Comparison of ENCODE assay signal across 13 mouse cellular contexts in genomic region chr5:45173035-45173755, GRCm38 (mm10).
A peak's percentile ranks its signal among the peaks of the same experiment; 100 is the strongest.
DNase-seq lines count a peak whose midpoint lies in the region; ATAC-seq and TF ChIP-seq lines count a peak whose summit lies in the region.
"Had no signal": no experiment of that assay in that cellular context is flagged by ENCODE, and none has a peak within 500 bp of the region (broad histone marks: within the 10 kb centered on the region; RNA-seq: fewer than 3 reads in every experiment).

No protein-coding gene starts in this region.

- 51% methylated on average over 8 of the region's 8 CpGs for WGBS in midbrain, embryonic 14.5 days
- 66% methylated on average over 8 of the region's 8 CpGs for WGBS in midbrain, embryonic 11.5 days
- WGBS in forebrain, embryonic 15.5 days: 8% methylated on average over 8 of the region's 8 CpGs

- H3K4me1 ChIP-seq in midbrain, embryonic 14.5 days (ENCODE audit: control insufficient read depth, insufficient read depth, low read length): no peaks in the 10 kb centered on the region
- H3K4me1 ChIP-seq in midbrain, embryonic 11.5 days (ENCODE audit: control insufficient read depth, insufficient read depth, low read length): no peaks in the 10 kb centered on the region
- peaks cover 14% of the 10 kb centered on the region for H3K4me1 ChIP-seq in forebrain, embryonic 15.5 days

- no peak overlapping the region for H3K27ac ChIP-seq in midbrain, embryonic 14.5 days (replicated peaks; ENCODE audit: low read depth, low read length)
- H3K27ac ChIP-seq in midbrain, embryonic 11.5 days (ENCODE audit: low read depth, low read length): no peak overlapping the region
- 0 out of 2 replicates have a peak overlapping the region, but pooled peaks have one; percentile 12 for H3K27ac ChIP-seq in forebrain, embryonic 15.5 days (replicated peaks)
- H3K27ac ChIP-seq: limb, embryonic 13.5 days had no signal

- H3K36me3 ChIP-seq in midbrain, embryonic 14.5 days (ENCODE audit: control insufficient read depth, insufficient read depth, low read length): no peaks in the 10 kb centered on the region
- no peaks in the 10 kb centered on the region for H3K36me3 ChIP-seq in midbrain, embryonic 11.5 days (ENCODE audit: control insufficient read depth, insufficient read depth, low read length)
- H3K36me3 ChIP-seq in forebrain, embryonic 15.5 days: no peaks in the 10 kb centered on the region
- no peaks in the 10 kb centered on the region for H3K36me3 ChIP-seq in myocyte (ENCODE audit: control insufficient read depth, insufficient read depth)
- H3K36me3 ChIP-seq: limb, embryonic 13.5 days had no signal

- H3K4me3 ChIP-seq in midbrain, embryonic 14.5 days (replicated peaks; ENCODE audit: low read depth, low read length): no peak overlapping the region
- no peak overlapping the region for H3K4me3 ChIP-seq in midbrain, embryonic 11.5 days (ENCODE audit: low read depth, low read length)
- no peak overlapping the region for H3K4me3 ChIP-seq in forebrain, embryonic 15.5 days
- H3K4me3 ChIP-seq in myocyte: no peak overlapping the region
- H3K4me3 ChIP-seq: erythroblast, embryonic 14.5 days; limb, embryonic 13.5 days had no signal

- no peak for TF ChIP-seq POLR2A in myocyte (IDR thresholded peaks at IDR 0.05; ENCODE audit: insufficient read length, low read depth)

- H3K4me2 ChIP-seq in midbrain, embryonic 14.5 days (ENCODE audit: low read length): no peak overlapping the region
- H3K4me2 ChIP-seq in midbrain, embryonic 11.5 days: no peak overlapping the region
- peak overlapping the region; percentile 23 for H3K4me2 ChIP-seq in forebrain, embryonic 15.5 days (replicated peaks)
- peak overlapping the region; percentile 57 for H3K4me2 ChIP-seq in myocyte (ENCODE audit: low read depth)
- H3K4me2 ChIP-seq: limb, embryonic 13.5 days had no signal

- 0 out of 2 replicates have a peak, but pooled peaks have one; percentile 17 for ATAC-seq in midbrain, embryonic 14.5 days (ENCODE audit: low FRiP score, low TSS enrichment)
- ATAC-seq in midbrain, embryonic 11.5 days (ENCODE audit: low FRiP score): no peak
- peak; percentile 76 for ATAC-seq in forebrain, embryonic 15.5 days (replicated peaks)
- ATAC-seq in megakaryocyte-erythroid progenitor cell, adult 5-6 weeks (replicated peaks; ENCODE audit: low FRiP score, low TSS enrichment, poor library complexity, severe bottlenecking): no peak
- ATAC-seq: Patski had no signal

- H3K9me3 ChIP-seq in midbrain, embryonic 14.5 days (ENCODE audit: control insufficient read depth, low read length): no peaks in the 10 kb centered on the region
- H3K9me3 ChIP-seq in midbrain, embryonic 11.5 days (ENCODE audit: control insufficient read depth, low read length): no peaks in the 10 kb centered on the region
- no peaks in the 10 kb centered on the region for H3K9me3 ChIP-seq in forebrain, embryonic 15.5 days
- H3K9me3 ChIP-seq: limb, embryonic 13.5 days had no signal

- H3K79me2 ChIP-seq in myocyte (ENCODE audit: control insufficient read depth, insufficient read depth): no peaks in the 10 kb centered on the region

- no peak overlapping the region for H3ac ChIP-seq in myocyte (ENCODE audit: control insufficient read depth, insufficient read length)

- H3K27me3 ChIP-seq in midbrain, embryonic 14.5 days (ENCODE audit: control insufficient read depth, insufficient read depth, low read length): no peaks in the 10 kb centered on the region
- no peaks in the 10 kb centered on the region for H3K27me3 ChIP-seq in midbrain, embryonic 11.5 days (ENCODE audit: control insufficient read depth, insufficient read depth, low read length)
- no peaks in the 10 kb centered on the region for H3K27me3 ChIP-seq in forebrain, embryonic 15.5 days
- no peaks in the 10 kb centered on the region for H3K27me3 ChIP-seq in myocyte (ENCODE audit: control insufficient read depth, insufficient read depth, insufficient read length)
- H3K27me3 ChIP-seq: limb, embryonic 13.5 days; Patski had no signal

- peak; percentile 19 for DNase-seq in adrenal gland, adult 2 months
- no peak for DNase-seq in adrenal gland, adult 8-10 months
- DNase-seq in midbrain, embryonic 14.5 days: peak; percentile 36
- DNase-seq in midbrain, embryonic 11.5 days (ENCODE audit: low spot score, missing footprints): no peak
- DNase-seq in thymus, postnatal 14 days: no peak
- DNase-seq: cerebellum, adult 8-10 months; kidney, postnatal 4 days had no signal

- no peak overlapping the region for H3K9ac ChIP-seq in midbrain, embryonic 14.5 days (replicated peaks; ENCODE audit: low read length)
- H3K9ac ChIP-seq in midbrain, embryonic 11.5 days (ENCODE audit: low read length): no peak overlapping the region
- H3K9ac ChIP-seq in forebrain, embryonic 15.5 days (replicated peaks): no peak overlapping the region
- H3K9ac ChIP-seq: limb, embryonic 13.5 days had no signal

TF ChIP-seq in myocyte, 11 proteins besides CTCF, POLR2A, EP300 and RAD21:
- no peak for TF ChIP-seq MAX (IDR thresholded peaks at IDR 0.05; ENCODE audit: low read depth)
- no peak for TF ChIP-seq TCF12 (IDR thresholded peaks at IDR 0.05; ENCODE audit: insufficient read depth, poor library complexity, severe bottlenecking)
- TF ChIP-seq E2F4 (IDR thresholded peaks at IDR 0.05; ENCODE audit: insufficient read depth): no peak
- peak; percentile 69 for TF ChIP-seq CEBPB (IDR thresholded peaks at IDR 0.05; ENCODE audit: insufficient read depth, poor library complexity, severe bottlenecking)

Comparison
In these comparisons a context has a peak if more than half of its experiments do, and no peak if none do; other contexts are left out.
1. DNase-seq: peak in adrenal gland, adult 2 months (single experiment) and midbrain, embryonic 14.5 days (single experiment); none in adrenal gland, adult 8-10 months (single experiment), midbrain, embryonic 11.5 days (single experiment) and thymus, postnatal 14 days (single experiment).
2. ATAC-seq: peak in midbrain, embryonic 14.5 days (single experiment) and forebrain, embryonic 15.5 days (single experiment); none in midbrain, embryonic 11.5 days (single experiment) and megakaryocyte-erythroid progenitor cell, adult 5-6 weeks (single experiment).
3. H3K4me2 ChIP-seq: peak in forebrain, embryonic 15.5 days (single experiment) and myocyte (single experiment); none in midbrain, embryonic 14.5 days (single experiment) and midbrain, embryonic 11.5 days (single experiment).